Mouse (Mus musculus) left cerebral cortex, adult 2 months (tissue): ENCODE measurements around the gene Rbm4. TPM values are rescaled to one million over a fixed set of nuclear protein-coding genes. Genes with fewer than 3 reads are reported as not detected.

Experiments
- DNase-seq, 2 experiments: peaks; one replicate each; pipeline ENCODE4 v3.0.0; 2021 to 2022; ENCODE audit warnings: low spot score in 2 of 2, mixed read lengths in 1 of 2; ENCODE audit errors: extremely low spot score in 1 of 2
- H3K27ac ChIP-seq: fragments of 200-600 bp; 2 replicates; pipeline ENCODE4 v1.8.1; 2022
- H3K4me3 ChIP-seq: fragments of 200-600 bp; 2 replicates; pipeline ENCODE4 v1.8.1; 2022
- CTCF ChIP-seq: fragments of 200-600 bp; IDR thresholded peaks from 2 replicates; pipeline ENCODE4 v1.8.1; 2022; ENCODE audit warnings: antibody characterized with exemption, mild to moderate bottlenecking, moderate library complexity
- intact Hi-C: fragments of 180-260 bp; cut with DNase I; formaldehyde crosslinking; loops from one replicate; pipeline ENCODE4 v1.15.1; 2025
- long read RNA-seq, 2 experiments: library from polyadenylated mRNA; stranded (forward); transcript quantifications; one replicate each; pipeline ENCODE4 v2.0.0; 2021; ENCODE audit warnings: borderline mapping rate in 2 of 2
- total RNA-seq, 2 experiments: library from RNA; stranded (reverse); gene quantifications; 2 replicates each; pipeline ENCODE4 v1.2.3; 2021

Gene Rbm4
- 100 to 1,000 TPM in 1 of 2 experiments, 10 to 100 TPM in 1; 93.1 to 112 TPM for total RNA-seq
- long read RNA-seq, experiment 1, transcript Rbm4-206 (4 exons, 2,610 nt): major isoform, 8 of 17 reads
- long read RNA-seq, experiment 1, partial matches to known transcripts: 0 of 17 reads
- long read RNA-seq, experiment 1, other reads (novel, unspliced or antisense): 0 of 17 reads
- long read RNA-seq, experiment 2, transcript Rbm4-204 (4 exons, 1,411 nt): major isoform, 5 of 12 reads
- long read RNA-seq, experiment 2, partial matches to known transcripts: 0 of 12 reads
- long read RNA-seq, experiment 2, other reads (novel, unspliced or antisense): 1 of 12 reads

GRCm38 (mm10) chr19:4793831-4794422 is at the start of gene Rbm4:
Gene Rbm4, minus strand, starts transcription at chr19:4793901.
- TF ChIP-seq CTCF: no peak
- Histone ChIP-seq H3K4me3 (peak within 1 kb of the TSS; percentile 90), H3K27ac (peak within 1 kb of the TSS; percentile 83)
- peak; percentile 96 to 98 for DNase-seq
- intact Hi-C loops: loop anchor here (1.0 kb wide), 1 partner anchor 45 kb away; the partner anchor contains the start of genes Ccdc87 and Ccs

- intact Hi-C loops: loop anchor here (10.0 kb wide), 1 partner anchor 338 kb away; no protein-coding TSS in a partner anchor
- no peak for TF ChIP-seq CTCF
These were observed 48.9 kb upstream of the Rbm4 start for GRCm38 (mm10) chr19:4842611-4843010.

GRCm38 (mm10) chr19:4840848-4841247 is 47.1 kb upstream of the Rbm4 start:
- H3K27ac ChIP-seq: no peak overlapping the region
- no peak for DNase-seq
- no peak for TF ChIP-seq CTCF
- H3K4me3 ChIP-seq: no peak overlapping the region
- intact Hi-C loops: loop anchor here (10.0 kb wide), 1 partner anchor 336 kb away; no protein-coding TSS in a partner anchor

More at GRCm38 (mm10) chr19:4842611-4843010, 48.9 kb upstream of the Rbm4 start:
- no peak overlapping the region for H3K4me3 ChIP-seq
- DNase-seq: no peak
- H3K27ac ChIP-seq: no peak overlapping the region

GRCm38 (mm10) chr19:4839149-4839548 is 45.4 kb upstream of the Rbm4 start, which contains the start of the genes Ccs and Ccdc87:
Gene Ccs, minus strand, starts transcription at chr19:4839332.
Gene Ccdc87, plus strand, starts transcription at chr19:4839366.
- TF ChIP-seq CTCF: no peak; the same call in none of the 2 replicates
- intact Hi-C loops: loop anchor here (1.0 to 5.0 kb wide), 2 partner anchors 45 to 212 kb away; partner anchors contain the start of gene Rce1
- peak within 1 kb of the TSS; percentile 61; the same call in 1 of the 2 replicates for H3K27ac ChIP-seq

GRCm38 (mm10) chr19:4838526-4839140 is 44.9 kb upstream of the Rbm4 start:
- intact Hi-C loops: loop anchor here (1.0 to 5.0 kb wide), 2 partner anchors 44 to 211 kb away; partner anchors contain the start of gene Rce1
- H3K27ac ChIP-seq: peak overlapping the region; percentile 61; the same call in 1 of the 2 replicates
- TF ChIP-seq CTCF: no peak
- no peak for DNase-seq
- peak overlapping the region; percentile 77 for H3K4me3 ChIP-seq

More at GRCm38 (mm10) chr19:4839149-4839548, 45.4 kb upstream of the Rbm4 start, which contains the start of the genes Ccs and Ccdc87:
- peak; percentile 95 to 96 for DNase-seq
- H3K4me3 ChIP-seq: peak within 1 kb of the TSS; percentile 77

- intact Hi-C loops: loop anchor here (5.0 kb wide), 1 partner anchor 210 kb away; the partner anchor contains the start of gene Rce1
These were observed 43.3 kb upstream of the Rbm4 start for GRCm38 (mm10) chr19:4837049-4837448.

GRCm38 (mm10) chr19:4836096-4836495 is 42.4 kb upstream of the Rbm4 start:
- Histone ChIP-seq H3K4me3 (no peak overlapping the region), H3K27ac (no peak overlapping the region)
- intact Hi-C loops: loop anchor here (5.0 kb wide), 1 partner anchor 209 kb away; the partner anchor contains the start of gene Rce1
- TF ChIP-seq CTCF: no peak
- no peak for DNase-seq

More at GRCm38 (mm10) chr19:4837049-4837448, 43.3 kb upstream of the Rbm4 start:
- Histone ChIP-seq H3K27ac (no peak overlapping the region), H3K4me3 (no peak overlapping the region)
- DNase-seq: no peak
- no peak for TF ChIP-seq CTCF

GRCm38 (mm10) chr19:4833977-4834376 is 40.3 kb upstream of the Rbm4 start:
- DNase-seq: no peak
- no peak for TF ChIP-seq CTCF
- intact Hi-C loops: no loop called here

GRCm38 (mm10) chr19:4829156-4829555 is 35.5 kb upstream of the Rbm4 start:
- TF ChIP-seq CTCF: no peak
- intact Hi-C loops: no loop called here
- Histone ChIP-seq H3K4me3 (no peak overlapping the region), H3K27ac (no peak overlapping the region)
- DNase-seq: peak in 1 of 2 experiments; percentile 33

More at GRCm38 (mm10) chr19:4833977-4834376, 40.3 kb upstream of the Rbm4 start:
- no peak overlapping the region for H3K27ac ChIP-seq
- H3K4me3 ChIP-seq: no peak overlapping the region

GRCm38 (mm10) chr19:4828444-4829114 is 34.9 kb upstream of the Rbm4 start:
- intact Hi-C loops: no loop called here
- Histone ChIP-seq H3K27ac (no peak overlapping the region), H3K4me3 (no peak overlapping the region)
- no peak for DNase-seq
- TF ChIP-seq CTCF: no peak
